Mouse (Mus musculus): ENCODE data around the gene Serping1. TPM values are rescaled to one million over a fixed set of nuclear protein-coding genes. Genes with fewer than 3 reads are reported as not detected.
"Not testable (repeated sequence)": the region's sequence is repeated elsewhere in the genome, so short reads cannot be mapped to it uniquely, and the experiment has no call there.

The Serping1 gene
- polyA plus RNA-seq, 1 experiment = 232 TPM

DNA sequence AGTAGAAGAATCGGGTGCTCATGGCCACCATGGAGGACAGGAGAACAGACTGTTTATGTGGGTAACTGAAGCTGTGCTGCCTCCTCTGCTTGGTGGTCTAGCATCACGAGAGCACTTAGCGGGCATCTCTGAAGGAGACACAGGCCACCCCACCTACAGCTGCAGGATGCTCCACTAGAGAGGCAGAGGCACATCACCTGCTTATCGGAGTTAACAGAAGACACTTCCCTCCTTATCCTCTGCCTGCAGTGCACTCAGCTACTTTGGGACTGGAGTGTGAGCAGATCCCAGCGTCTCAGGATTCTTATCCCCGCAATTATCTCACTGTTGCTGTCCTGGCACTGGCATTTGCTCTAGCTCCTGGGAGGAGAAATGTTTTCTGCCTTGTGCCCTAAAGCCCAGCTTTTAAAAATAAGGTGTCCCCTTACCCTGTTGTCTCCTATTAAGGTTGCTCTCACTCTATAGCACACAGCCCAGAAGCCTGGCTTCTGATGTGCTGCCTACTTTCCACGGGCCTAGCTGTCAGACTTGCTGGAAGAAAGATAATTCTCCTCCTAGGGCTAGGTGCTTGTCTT is 39.8 kb downstream of the Serping1 start:
- Histone ChIP-seq H3K4me1 (ENCODE audit: control insufficient read depth, insufficient read depth, low read length) (no peaks in the 10 kb centered on the region), H3K27me3 (replicated peaks; ENCODE audit: control insufficient read depth, insufficient read depth, low read length) (no peaks in the 10 kb centered on the region), H3K4me3 (ENCODE audit: insufficient read depth, low read depth, low read length) (no peak overlapping the region), H3K27ac (ENCODE audit: insufficient read depth, low read depth, low read length) (no peak overlapping the region), H3K36me3 (ENCODE audit: control insufficient read depth, insufficient read depth, low read length) (no peaks in the 10 kb centered on the region)
- no peak for DNase-seq
- 13% methylated on average over 7 of the region's 7 CpGs for WGBS
- TF ChIP-seq CTCF (conservative IDR thresholded peaks at IDR 0.05; ENCODE audit: insufficient read depth, insufficient read length, low read depth, low read length) = no peak
- no peak for TF ChIP-seq POLR2A (IDR thresholded peaks at IDR 0.05; ENCODE audit: low read depth, low read length)

DNA sequence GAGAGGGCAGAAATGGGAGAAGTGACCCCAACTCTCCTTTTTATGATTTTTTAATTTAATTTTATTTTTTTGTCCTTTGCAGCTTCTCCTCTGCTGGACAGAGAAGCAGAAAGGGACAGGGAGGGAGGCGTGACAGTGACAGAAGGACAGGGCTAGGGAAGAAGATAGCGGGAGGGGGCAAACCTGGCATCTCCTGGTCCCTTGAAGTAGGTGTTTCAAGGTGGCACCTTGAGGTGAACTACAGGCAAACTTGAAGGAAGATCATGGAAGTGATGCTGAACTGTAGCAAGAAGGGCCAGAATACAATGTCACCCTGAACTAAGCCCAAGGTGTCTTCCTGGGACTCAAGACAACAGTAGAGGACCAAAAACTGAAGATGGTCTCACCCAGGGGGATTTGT is 40.3 kb downstream of the Serping1 start:
- Histone ChIP-seq H3K27ac (ENCODE audit: insufficient read depth, low read depth, low read length) (no peak overlapping the region), H3K4me1 (ENCODE audit: control insufficient read depth, insufficient read depth, low read length) (no peaks in the 10 kb centered on the region), H3K36me3 (ENCODE audit: control insufficient read depth, insufficient read depth, low read length) (no peaks in the 10 kb centered on the region), H3K27me3 (replicated peaks; ENCODE audit: control insufficient read depth, insufficient read depth, low read length) (no peaks in the 10 kb centered on the region), H3K4me3 (ENCODE audit: insufficient read depth, low read depth, low read length) (no peak overlapping the region)
- no peak for TF ChIP-seq CTCF (conservative IDR thresholded peaks at IDR 0.05; ENCODE audit: insufficient read depth, insufficient read length, low read depth, low read length)
- no peak for DNase-seq
- 9% methylated on average over 2 of the region's 2 CpGs for WGBS

DNA sequence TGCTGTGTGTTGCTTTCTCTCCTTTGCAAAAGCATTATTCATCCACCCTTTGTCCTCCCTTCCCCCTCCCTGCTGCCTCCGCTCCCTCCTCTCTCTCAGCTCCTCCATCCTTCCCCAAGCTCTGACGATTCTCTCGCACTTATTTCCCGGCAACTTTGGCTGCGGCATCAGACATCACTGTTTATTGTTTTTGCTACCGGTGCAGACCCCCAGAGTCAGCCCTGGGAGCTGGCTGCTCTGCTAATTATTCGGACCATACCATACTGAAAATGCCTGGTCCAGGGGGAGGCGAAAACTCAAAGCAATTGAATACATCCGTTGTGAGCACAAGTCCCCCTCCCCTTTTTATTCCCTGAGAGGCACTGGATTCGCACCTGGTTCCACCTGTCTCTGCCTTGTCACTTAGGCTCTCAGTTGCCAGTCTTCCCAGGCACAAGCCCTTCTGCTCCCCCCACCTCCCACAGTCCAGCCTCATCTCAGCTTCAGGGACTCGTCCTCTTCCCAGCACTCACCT is 40.8 kb downstream of the Serping1 start:
- no peaks in the 10 kb centered on the region for H3K27me3 ChIP-seq (replicated peaks; ENCODE audit: control insufficient read depth, insufficient read depth, low read length)
- DNase-seq = no peak
- no peak overlapping the region for H3K27ac ChIP-seq (ENCODE audit: insufficient read depth, low read depth, low read length)
- H3K4me1 ChIP-seq (ENCODE audit: control insufficient read depth, insufficient read depth, low read length) = no peaks in the 10 kb centered on the region
- H3K36me3 ChIP-seq (ENCODE audit: control insufficient read depth, insufficient read depth, low read length) = no peaks in the 10 kb centered on the region
- TF ChIP-seq CTCF (conservative IDR thresholded peaks at IDR 0.05; ENCODE audit: insufficient read depth, insufficient read length, low read depth, low read length) (no peak), POLR2A (IDR thresholded peaks at IDR 0.05; ENCODE audit: low read depth, low read length) (no peak)
- no peak overlapping the region for H3K4me3 ChIP-seq (ENCODE audit: insufficient read depth, low read depth, low read length)
- WGBS = 4% methylated on average over 11 of the region's 11 CpGs

DNA sequence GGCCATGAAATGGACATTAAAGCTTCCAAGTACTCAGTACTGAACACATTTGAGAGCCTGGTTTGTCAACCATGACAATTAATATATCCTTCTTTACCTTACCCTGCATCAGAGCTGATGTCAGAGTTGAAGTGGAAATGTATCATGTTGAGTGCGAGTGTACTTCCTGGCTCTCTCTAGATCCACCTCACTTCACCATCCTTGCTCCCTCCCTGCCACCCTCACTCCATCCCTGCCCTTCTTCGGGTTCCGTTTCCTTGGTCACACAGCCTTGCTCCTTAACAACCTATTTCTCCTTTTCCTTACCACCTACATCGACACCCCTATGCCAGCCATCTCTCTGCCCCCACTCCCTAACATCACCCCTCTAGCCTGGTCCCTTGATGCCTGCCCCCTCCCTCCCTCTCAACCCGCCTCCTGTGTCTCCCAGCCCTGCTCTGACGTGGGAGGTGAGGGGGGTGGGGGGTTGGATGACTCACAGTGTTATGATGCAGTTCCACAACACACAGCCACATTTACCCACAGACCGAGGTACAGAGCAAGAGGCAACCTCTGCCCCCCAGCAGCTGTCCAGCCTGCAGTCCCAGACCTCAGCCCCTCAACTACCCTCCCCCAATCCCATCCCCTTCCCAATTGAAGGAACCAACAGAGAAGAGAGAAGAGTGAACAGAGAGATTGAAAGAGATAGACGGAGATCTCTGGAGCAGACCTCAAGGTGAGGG is 41.5 kb downstream of the Serping1 start, which contains the start of gene Ypel4:
Gene Ypel4 (plus strand): TSS at position 480 of the 722 bp plus-strand sequence.
- no peak for DNase-seq
- H3K4me1 ChIP-seq (ENCODE audit: control insufficient read depth, insufficient read depth, low read length) = no peaks in the 10 kb centered on the region
- no peak for TF ChIP-seq CTCF (conservative IDR thresholded peaks at IDR 0.05; ENCODE audit: insufficient read depth, insufficient read length, low read depth, low read length)
- WGBS = 5% methylated on average over 8 of the region's 8 CpGs
- no peak within 1 kb of the TSS for H3K4me3 ChIP-seq (ENCODE audit: insufficient read depth, low read depth, low read length)
- no peak within 1 kb of the TSS for H3K27ac ChIP-seq (ENCODE audit: insufficient read depth, low read depth, low read length)
- no peaks in the 10 kb centered on the region for H3K36me3 ChIP-seq (ENCODE audit: control insufficient read depth, insufficient read depth, low read length)
- H3K27me3 ChIP-seq (replicated peaks; ENCODE audit: control insufficient read depth, insufficient read depth, low read length) = no peaks in the 10 kb centered on the region

DNA sequence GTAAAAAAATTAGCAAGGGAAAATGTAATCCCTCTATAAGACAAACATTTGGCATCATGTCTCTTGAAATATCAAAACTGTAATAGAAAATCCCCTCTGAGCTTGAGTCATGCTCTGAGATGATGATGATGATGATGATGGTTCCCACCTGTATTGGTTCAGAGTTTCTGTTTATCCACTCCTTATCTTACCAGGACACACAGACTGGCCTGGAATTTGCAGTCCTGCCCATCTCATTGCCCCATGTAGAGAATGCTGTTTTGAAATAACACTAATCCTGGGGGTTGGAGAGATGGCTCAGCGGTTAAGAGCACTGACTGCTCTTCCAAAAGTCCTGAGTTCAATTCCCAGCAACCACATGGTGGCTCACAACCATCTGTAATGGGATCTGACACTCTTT is 42.9 kb downstream of the Serping1 start:
- DNase-seq = no peak
- 79% methylated on average over 1 of the region's 1 CpGs for WGBS
- Histone ChIP-seq H3K4me3 (ENCODE audit: insufficient read depth, low read depth, low read length) (no peak overlapping the region), H3K27me3 (replicated peaks; ENCODE audit: control insufficient read depth, insufficient read depth, low read length) (no peaks in the 10 kb centered on the region), H3K4me1 (ENCODE audit: control insufficient read depth, insufficient read depth, low read length) (no peaks in the 10 kb centered on the region), H3K27ac (ENCODE audit: insufficient read depth, low read depth, low read length) (no peak overlapping the region), H3K36me3 (ENCODE audit: control insufficient read depth, insufficient read depth, low read length) (no peaks in the 10 kb centered on the region)
- TF ChIP-seq POLR2A (IDR thresholded peaks at IDR 0.05; ENCODE audit: low read depth, low read length) (no peak), CTCF (conservative IDR thresholded peaks at IDR 0.05; ENCODE audit: insufficient read depth, insufficient read length, low read depth, low read length) (no peak)

DNA sequence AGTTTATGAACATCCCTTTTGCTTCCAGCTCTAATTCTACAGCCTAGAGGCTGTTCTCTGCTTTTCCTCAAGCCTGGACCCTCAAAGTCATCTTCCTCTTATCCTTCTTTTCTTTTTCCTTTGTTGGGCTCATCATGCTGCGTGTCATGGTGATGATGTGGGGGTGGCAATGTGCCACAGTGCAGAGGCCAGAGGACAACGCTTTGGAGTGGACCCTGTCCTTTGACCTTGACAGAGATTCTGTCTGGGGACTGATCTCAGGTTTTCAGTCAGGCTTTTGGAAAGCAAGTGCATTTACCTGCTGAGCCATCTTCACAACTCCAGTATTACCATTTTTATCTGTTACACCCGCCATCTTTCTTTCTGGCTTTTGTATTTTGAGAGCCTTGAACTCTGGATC is 44.0 kb downstream of the Serping1 start:
- Histone ChIP-seq H3K27me3 (replicated peaks; ENCODE audit: control insufficient read depth, insufficient read depth, low read length) (no peaks in the 10 kb centered on the region), H3K36me3 (ENCODE audit: control insufficient read depth, insufficient read depth, low read length) (no peaks in the 10 kb centered on the region), H3K4me1 (ENCODE audit: control insufficient read depth, insufficient read depth, low read length) (peaks cover 3% of the 10 kb centered on the region; the same call in 1 of the 2 replicates), H3K4me3 (ENCODE audit: insufficient read depth, low read depth, low read length) (no peak overlapping the region), H3K27ac (ENCODE audit: insufficient read depth, low read depth, low read length) (no peak overlapping the region)
- TF ChIP-seq POLR2A (IDR thresholded peaks at IDR 0.05; ENCODE audit: low read depth, low read length) = no peak
- TF ChIP-seq CTCF (conservative IDR thresholded peaks at IDR 0.05; ENCODE audit: insufficient read depth, insufficient read length, low read depth, low read length) = no peak
- WGBS = 57% methylated on average over 3 of the region's 3 CpGs
- peak; percentile 76 for DNase-seq

DNA sequence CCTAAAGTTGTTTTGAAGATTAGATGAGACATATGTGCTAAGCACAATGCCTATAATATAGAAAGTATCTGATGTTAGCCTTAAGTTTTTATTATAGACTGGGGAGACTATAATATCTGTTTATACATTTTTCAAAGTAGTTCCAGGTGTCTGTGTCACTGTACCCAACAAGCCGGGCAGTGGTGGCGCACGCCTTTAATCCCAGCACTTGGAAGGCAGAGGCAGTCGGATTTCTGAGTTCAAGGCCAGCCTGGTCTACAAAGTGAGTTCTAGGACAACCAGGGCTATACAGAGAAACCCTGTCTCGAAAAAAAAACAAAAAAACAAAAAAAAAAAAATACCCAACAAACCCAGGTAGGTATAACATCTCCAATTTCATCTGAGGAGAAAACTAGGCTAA is 47.1 kb downstream of the Serping1 start:
- not testable (repeated sequence) for H3K4me3 ChIP-seq (ENCODE audit: insufficient read depth, low read depth, low read length); H3K36me3 ChIP-seq (ENCODE audit: control insufficient read depth, insufficient read depth, low read length); H3K27me3 ChIP-seq (replicated peaks; ENCODE audit: control insufficient read depth, insufficient read depth, low read length); H3K4me1 ChIP-seq (ENCODE audit: control insufficient read depth, insufficient read depth, low read length); H3K27ac ChIP-seq (ENCODE audit: insufficient read depth, low read depth, low read length); DNase-seq
- WGBS = 86% methylated on average over 5 of the region's 5 CpGs
